Mouse (Mus musculus) olfactory bulb, adult 2 months (tissue): Measurements from ENCODE around the gene Rab34.

Experiments used
- CTCF ChIP-seq: fragments of 200-500 bp; IDR thresholded peaks from 2 replicates; pipeline ENCODE4 v1.5.1; 2012; ENCODE audit warnings: low read depth, mild to moderate bottlenecking, low read length, moderate library complexity; ENCODE audit not compliant: insufficient read depth
- POLR2A ChIP-seq: fragments of 200-500 bp; IDR thresholded peaks from 2 replicates; pipeline ENCODE4 v1.6.1; 2012; ENCODE audit warnings: mild to moderate bottlenecking, low read depth, low read length, moderate library complexity; ENCODE audit not compliant: insufficient read depth

DNA sequence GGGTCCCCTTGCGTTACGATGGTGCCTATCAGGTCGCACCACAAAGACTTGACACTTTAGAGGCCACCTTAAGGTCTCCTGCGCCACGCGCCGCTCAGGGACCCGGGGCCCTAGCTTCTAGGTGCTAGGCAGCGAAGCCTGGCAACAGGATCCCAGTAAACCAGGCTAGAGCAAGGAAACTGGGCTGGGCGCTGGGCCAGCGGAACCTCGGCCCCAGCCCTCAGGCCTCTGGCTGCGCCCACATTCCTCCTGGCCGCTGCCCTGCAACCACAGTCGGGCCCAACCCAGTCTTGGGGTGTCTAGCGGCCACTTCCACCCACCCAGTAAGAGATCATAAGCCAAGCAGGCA is 22.5 kb upstream of the Rab34 start:
- TF ChIP-seq CTCF, result no peak
- TF ChIP-seq POLR2A, result no peak
